Mouse (Mus musculus): ENCODE data around the gene Naaa.
A peak's percentile ranks its signal among the peaks of the same experiment; 100 is the strongest.

DNA sequence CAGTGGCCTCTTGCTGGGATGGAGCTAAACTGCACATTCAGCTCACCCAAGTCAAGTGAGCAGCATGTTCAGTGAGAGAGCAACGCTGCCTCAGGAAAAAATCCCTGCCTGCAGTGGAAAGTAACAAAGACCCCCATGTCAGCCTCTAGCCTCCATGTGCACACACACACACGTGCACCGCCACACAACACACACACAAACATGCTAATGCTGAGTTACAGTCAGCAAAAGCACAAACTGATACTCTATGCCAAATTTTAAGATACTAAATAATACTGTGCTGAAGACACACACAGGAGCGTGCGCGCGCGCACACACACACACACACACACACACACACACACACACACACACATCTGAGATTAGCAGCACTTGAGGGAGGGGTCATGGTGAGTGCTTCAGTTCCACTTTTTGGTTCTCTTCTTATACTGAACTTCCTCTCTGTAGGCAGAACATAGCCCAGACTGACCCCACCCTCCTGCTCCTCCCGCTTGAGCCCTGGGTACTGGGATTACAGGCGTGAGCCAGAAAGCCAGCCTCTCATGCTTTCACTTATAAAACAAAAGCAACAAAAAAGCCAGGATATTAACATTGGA, 1.1 kb upstream of the Naaa start:
- no peak for TF ChIP-seq HCFC1 (IDR thresholded peaks at IDR 0.05; ENCODE audit: low read depth, low read length)
- no peak for TF ChIP-seq KAT2A (IDR thresholded peaks at IDR 0.05; ENCODE audit: insufficient replicate concordance, low read length)
- TF ChIP-seq ZMIZ1 (IDR thresholded peaks at IDR 0.05; ENCODE audit: low read depth, low read length): no peak
- TF ChIP-seq MAFK (IDR thresholded peaks at IDR 0.05; ENCODE audit: insufficient replicate concordance, low read length): no peak
- no peak for TF ChIP-seq POLR2AphosphoS2 (IDR thresholded peaks at IDR 0.05; ENCODE audit: low read depth, low read length)
- no peak for TF ChIP-seq JUND (conservative IDR thresholded peaks at IDR 0.05; ENCODE audit: low read depth, low read length)
- TF ChIP-seq TBP (conservative IDR thresholded peaks at IDR 0.05; ENCODE audit: low read depth, low read length): no peak
- no peak for TF ChIP-seq CHD2 (IDR thresholded peaks at IDR 0.05; ENCODE audit: low read length)
- TF ChIP-seq CTCF (conservative IDR thresholded peaks at IDR 0.05 in 1 of 2, IDR thresholded peaks at IDR 0.05 in 1 of 2; ENCODE audit: low read depth in 2 of 2, low read length in 2 of 2): no peak
- no peak for TF ChIP-seq USF2 (conservative IDR thresholded peaks at IDR 0.05; ENCODE audit: low read depth, low read length)
- TF ChIP-seq POLR2A (IDR thresholded peaks at IDR 0.05; ENCODE audit: low read depth, low read length): no peak
- peak; percentile 46; the same call in 1 of the 2 replicates for TF ChIP-seq EP300 (IDR thresholded peaks at IDR 0.05; ENCODE audit: low read length)

Data from CH12.LX (cell line).